Mouse (Mus musculus): ENCODE results near the gene Selenom. TPM values are rescaled to one million over a fixed set of nuclear protein-coding genes. Genes with fewer than 3 reads are reported as not detected.

The Selenom gene
- polyA plus RNA-seq, 1 experiment = 344 TPM

DNA sequence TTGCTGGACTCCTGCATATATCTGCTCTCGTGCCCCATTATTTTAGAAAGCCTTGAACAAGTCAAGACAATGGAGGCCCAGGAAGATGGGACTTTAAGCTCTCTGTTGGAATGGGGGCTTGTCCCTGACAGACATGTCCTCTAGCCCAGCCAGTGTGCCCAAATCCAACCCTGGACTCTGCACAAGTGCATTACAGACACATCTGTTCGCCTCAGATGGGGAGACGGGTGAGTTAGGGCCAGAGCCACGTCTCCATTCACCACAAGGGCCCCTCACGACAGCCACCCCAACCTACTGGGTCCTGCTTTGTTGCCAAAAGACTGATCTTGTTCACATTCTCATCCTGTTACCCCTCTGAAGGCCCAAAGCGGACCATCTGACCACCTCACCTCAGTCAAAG is 13.7 kb downstream of the Selenom start:
- no peak for DNase-seq (ENCODE audit: extremely low spot score in 1 of 2, low spot score in 1 of 2)

DNA sequence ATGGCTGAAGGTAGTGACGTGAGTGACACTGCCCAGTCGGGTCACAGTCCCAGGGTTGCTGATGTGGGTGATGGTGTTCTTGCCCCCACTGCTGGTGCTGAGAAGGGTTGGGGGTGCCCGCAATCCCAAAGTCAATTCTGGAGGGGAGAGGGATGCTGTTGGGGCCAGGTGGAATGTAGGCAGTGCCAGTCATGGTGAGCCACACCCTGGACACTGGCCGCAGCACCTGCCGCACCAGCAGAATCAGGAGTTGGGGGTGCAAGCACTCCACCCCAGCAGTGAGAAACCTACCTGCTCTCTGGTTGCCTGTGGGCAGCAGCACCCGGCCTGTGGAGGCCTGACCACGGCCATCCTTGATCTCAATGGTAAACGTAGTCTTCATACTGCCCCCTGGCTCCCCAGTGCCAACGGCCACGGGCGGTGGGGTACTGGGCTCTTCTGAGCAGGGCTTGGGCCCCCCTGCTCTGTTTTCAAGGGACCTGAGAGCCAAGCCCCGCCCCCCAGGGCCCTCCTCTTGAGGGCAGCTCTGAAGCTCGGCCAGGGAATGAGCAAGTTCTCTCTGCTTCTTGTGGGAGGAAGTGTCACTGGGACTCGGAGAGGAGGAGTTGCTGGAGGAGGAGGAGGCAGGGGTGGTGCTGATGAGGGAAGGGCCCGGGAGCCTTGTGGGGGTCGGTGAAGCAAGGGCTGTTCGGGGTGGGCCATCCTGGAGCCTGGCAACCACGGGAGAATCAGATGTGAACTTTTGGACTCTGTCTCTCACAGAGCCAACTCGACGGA is 15.2 kb downstream of the Selenom start:
- no peak for DNase-seq (ENCODE audit: extremely low spot score in 1 of 2, low spot score in 1 of 2)

DNA sequence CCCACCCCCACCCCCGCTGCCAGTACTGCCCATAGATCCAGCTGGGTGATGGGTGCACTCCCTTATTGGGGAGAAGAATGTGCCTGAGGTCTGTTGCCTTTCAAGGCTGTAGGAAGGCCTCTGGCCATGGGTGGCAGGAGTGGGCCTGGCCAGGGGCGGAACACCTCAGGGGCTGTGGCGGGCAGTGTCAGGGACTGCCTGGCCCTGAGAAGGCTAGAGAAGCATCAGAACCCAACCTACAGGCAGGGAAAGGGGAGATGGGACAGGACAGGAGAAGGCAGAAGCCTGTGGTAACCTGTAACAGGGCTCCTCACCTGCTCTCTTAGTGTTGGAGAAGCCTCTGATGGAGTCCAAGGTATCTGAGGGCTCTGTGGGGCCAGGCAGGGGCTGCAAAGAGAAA is 16.2 kb downstream of the Selenom start:
- DNase-seq (ENCODE audit: extremely low spot score in 1 of 2, low spot score in 1 of 2) = no peak

DNA sequence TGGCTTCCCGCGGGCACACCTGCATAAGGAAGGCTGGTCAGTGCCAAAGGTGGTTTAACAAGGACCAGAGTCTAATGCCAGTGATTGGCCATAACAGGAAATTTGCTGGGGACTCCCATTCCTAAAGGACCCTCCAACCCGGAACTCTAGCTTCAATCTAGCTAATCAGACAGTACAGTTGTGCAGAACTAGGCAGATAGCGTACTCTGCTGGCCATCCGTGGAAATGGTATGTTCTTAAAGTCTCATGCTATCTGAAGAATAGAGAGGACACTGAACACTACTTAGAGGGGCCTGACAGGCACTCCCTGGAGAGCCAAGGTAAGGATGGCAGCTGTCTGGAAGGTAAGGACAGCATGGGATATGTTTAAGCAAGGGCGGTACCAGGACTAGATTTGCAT is 17.1 kb downstream of the Selenom start:
- no peak for DNase-seq (ENCODE audit: extremely low spot score in 1 of 2, low spot score in 1 of 2)

DNA sequence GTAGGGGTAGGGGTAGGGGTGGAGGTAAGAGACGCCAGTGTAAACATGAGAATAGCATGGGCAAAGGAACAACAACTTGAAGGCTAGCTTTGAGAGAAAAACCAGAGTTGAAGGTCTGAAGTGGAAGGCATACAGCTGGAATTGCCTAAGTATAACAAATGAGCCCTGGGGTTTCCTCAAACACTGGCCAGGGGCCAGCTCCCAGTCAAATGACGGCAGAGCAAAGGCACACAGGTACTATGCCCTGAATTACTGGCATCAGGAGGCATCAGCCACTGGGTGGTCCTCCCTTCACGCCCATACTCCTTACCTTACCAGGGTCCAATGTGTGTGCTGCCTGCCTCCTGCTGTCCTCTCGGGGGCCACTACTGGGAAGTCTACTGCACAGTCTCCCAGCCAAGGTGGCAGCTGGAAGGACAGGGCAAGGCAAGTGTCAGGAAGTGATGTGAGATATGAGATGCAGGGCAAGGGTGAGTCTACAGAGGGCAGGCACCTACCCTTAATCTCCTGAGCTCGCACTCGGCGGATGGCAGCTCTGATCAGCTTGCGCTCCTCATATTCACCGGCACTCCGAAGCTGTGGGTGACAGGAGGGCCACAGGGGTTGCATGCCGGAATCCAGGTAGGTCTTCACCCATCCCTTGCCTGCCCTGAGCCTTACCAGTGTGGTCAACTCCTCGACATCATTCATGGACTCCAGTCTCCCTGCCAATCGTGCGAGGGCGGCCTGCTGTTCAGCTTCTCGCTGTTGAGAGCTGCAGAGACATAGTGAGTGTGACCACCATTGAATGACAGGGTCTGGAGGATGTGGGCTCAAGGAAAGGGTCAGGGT is 17.8 kb downstream of the Selenom start:
- no peak for DNase-seq (ENCODE audit: extremely low spot score in 1 of 2, low spot score in 1 of 2)

DNA sequence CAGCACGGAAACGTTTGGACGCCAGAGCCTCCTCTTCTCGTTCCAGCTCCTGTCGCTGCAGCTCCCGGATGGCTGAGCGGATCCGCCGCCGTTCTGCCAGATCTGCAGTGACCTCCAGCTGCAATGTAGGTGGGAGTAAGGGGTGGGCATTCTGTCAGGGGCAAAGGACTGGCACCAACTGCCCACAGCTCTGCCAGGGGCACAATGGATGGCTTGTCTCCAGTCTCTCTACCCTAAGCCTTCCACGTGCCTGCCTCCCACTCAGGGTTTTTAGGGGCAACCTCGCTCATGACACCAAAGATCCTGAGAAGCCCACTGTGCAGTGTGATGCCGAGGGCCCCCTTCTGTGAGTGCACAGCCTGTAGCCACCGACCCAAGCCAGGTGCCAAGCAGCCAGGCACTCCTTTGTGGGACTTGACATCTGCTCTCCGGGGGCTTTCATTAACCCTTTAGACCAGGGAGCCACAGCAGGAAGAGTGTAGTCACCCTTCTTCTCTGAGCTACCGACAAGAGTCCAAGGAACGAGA is 19.0 kb downstream of the Selenom start:
- DNase-seq (ENCODE audit: extremely low spot score in 1 of 2, low spot score in 1 of 2) = no peak

DNA sequence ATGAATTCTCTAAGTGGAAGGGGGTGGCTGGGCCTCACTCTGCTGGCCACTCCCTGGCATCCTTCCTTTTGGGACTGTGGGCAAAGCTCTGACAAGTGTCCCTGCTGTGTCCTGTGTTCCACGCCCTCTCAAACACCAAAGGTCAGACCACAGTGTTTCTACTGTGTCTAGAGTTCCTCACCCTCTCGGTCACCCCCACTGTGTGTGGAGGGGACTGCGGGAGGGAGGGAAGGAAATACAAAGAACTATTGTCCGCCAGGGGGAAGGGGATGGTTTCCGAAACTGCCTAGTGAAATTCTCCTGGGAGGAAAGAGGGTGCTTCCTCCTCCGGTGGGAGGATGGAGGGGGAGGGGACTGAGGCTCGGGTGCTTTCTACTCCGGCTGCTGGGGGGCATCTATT is 20.5 kb downstream of the Selenom start:
- DNase-seq (ENCODE audit: extremely low spot score in 1 of 2, low spot score in 1 of 2) = no peak

DNA sequence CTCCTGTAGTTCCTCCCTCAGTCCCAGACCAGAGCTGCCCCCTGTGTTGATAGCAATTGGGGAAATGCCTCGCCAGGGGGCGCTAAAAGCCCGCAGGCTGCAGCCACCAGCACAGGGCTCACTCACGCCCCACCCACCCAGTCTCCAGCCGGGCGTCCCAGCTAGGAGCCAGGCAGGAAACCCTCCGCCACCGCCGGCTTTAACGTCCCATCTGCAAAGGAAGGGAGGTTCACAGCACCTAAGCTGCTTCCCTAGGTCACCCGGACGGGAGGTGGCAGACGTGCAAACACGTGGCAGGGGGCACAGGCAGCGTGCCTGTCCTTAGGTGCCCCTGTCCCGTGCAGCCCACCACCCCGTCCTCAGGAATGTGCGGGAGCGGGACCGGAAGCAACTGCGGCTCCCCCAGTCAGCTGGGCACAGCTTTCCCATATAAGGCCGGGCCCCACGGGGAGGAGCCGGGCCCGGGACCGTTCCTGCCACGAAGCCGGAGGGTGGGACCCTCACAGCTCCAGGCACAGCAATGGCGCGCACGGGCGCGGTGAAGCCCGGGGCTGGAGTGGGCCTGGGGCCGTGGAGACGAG is 21.0 kb downstream of the Selenom start:
- peak; percentile 80 to 97 for DNase-seq (ENCODE audit: extremely low spot score in 1 of 2, low spot score in 1 of 2)

DNA sequence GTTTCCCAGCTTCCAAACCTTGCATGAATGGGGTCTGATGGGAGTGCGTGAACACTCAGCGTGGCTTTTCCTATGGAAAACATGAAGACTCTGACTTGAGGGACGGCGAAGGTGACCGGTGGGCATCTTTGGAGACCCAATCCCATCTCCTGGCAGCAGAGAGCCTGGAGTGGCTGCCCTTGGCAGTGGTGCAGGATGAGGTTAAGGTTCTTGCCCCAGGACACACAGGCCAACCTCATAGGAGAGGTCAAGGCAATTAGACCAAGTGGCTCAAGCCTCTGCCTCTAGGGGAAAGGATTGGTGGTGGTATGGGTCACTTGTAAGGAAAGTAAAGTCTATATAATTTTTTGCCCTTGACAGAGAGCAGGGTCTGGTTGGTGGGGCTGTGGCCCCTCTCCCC is 21.6 kb downstream of the Selenom start:
- DNase-seq (ENCODE audit: extremely low spot score in 1 of 2, low spot score in 1 of 2) = no peak

DNA sequence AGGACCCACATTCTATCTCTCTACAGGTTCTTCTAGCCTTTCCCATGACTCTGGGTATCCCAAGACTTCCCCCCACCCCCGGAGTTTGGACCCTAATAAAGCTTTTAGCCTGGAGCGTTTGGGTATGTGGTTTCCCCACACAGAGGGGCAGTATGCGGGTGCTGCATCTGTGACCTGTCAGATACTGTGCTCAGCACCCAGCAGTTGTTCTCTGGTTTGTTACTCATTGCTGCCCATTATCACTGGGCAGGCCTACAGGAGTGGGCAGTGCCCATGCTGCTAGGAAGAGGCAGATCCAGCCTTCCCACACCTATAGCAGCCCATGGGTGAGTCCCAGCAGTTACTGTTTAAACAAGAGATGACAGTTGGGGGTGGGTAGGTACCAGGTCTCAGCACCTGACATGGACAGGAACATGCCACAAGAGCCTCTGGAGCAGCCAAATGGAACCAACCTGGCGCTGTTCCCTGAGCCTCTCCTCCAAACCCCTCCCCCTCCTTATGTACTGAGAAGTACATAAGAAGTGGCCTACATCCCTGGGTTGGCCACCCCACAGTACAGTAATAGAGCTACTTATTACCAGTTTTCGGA is 22.4 kb downstream of the Selenom start:
- DNase-seq (ENCODE audit: extremely low spot score in 1 of 2, low spot score in 1 of 2) = no peak

DNA sequence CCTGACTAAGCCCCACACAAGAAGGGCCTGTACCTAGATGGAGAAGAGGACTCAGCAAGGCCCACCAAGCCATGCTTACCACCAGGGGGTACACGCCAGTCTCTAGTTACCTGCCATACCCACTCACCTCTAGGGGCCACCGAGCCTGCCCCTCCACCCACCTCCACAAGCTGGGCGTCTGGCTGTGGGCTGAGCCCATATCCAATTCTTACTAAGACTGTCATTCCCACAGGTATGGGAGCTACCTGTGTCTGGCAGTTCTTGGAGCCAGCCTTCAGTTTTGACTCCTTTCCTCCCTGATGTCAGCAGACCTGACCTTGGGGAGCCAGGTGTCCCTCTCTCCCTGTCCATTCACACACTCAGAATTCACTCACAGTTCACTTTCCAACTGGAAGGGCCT is 23.2 kb downstream of the Selenom start:
- no peak for DNase-seq (ENCODE audit: extremely low spot score in 1 of 2, low spot score in 1 of 2)

DNA sequence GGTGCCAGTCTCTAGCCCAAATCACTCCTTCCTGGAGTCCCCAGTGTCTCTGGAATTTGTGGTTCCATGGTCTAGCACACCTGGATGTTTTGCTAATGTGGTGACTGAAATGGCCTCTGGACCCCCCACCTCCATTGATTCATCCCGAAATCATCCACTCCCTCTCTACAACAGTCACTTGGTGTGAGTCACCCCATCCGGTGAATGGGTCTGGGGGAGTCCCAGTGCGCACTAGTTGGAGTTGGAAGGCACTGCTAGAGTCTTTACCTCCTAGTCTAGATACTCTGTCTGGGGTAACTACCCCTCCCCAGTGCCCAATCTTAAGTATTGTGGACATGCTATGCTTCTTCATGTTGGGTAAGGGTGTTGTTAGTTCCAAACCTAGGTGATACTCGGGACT is 23.9 kb downstream of the Selenom start:
- no peak for DNase-seq (ENCODE audit: extremely low spot score in 1 of 2, low spot score in 1 of 2)

DNA sequence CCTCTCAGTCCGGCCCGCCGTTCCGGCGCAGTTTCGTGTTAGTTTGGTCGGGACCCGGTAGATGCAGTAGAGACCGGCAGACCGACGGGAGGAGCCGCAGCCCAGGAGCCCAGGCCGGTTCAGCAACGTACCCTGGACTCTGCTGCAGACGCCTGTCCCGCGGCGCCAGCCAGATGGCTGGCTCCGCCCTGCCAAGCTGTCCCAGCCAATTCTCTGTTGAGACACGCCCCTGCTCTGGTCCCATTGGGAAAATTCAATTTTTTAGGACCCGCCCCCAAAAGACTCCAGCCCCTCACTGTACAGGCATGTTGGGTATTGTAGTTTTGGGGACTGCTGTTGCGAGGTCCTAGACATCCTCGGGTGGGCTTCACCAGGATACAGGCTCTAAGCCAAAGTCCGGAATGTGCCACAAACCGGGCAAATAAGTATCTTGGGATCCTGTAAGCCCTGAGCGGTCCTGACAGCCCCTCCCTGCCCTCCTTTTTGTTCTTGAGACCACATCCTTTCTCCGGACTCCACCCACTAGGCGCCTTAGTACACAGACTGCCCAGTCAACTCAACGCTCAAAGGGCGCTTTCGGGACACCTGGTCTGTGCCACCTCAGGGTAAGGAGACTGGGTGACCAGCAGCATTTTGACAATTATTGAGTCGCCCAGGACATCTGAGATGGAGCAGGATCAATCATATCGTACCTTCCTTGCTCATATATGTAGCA is 24.8 kb downstream of the Selenom start:
- DNase-seq (ENCODE audit: extremely low spot score in 1 of 2, low spot score in 1 of 2) = peak; percentile 85 to 93

DNA sequence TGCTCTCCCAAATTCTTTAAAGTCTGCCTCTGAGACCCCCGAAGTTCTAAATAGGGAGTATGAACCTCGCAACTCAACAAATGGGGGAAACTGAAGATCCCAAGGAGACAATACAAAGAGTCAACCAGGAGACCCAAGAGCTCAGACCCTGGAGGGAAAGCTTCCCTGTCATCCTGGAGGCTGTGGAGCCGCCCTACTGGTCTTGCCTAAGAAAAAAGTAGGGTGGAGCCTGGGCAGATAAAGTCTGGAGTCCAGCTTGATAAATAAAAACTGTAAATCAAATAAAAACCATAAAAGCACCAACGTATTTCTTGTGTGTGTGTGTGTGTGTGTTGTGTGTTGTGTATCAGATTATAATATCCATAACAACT is 25.3 kb downstream of the Selenom start:
- DNase-seq (ENCODE audit: extremely low spot score in 1 of 2, low spot score in 1 of 2) = no peak

DNA sequence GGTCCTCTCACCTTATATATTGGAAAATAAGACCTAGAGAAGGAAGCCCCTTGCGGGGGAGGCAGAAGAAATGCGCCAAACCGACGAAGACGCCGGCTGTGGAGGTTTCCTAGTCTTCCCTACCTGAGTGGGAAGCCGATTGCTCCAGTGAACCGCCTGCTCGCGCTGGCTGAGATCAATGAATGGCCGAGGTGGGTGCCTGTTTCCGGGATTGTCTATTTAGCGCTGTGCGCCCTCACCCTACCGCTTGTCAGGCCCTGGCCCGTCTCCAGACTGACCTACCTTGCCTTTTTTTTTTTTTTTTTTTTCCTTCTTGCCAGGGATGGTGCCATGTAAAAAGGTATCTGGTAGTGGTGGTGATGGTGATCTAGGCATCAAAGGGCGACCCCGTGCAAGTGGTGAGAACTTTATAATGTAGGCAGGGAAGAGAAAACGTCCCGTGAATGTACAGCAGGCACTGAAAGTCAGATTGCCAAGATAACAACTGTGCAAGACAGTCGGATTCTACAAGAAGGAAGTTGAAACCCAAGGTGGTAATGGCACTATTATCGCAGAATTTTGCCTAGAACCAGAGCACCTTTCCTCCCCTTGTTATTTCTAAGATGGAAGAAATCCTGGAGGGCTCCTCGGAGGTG is 26.1 kb downstream of the Selenom start, which contains the start of gene Smtn:
Smtn (minus strand) TSS at position 162 of the 635 bp plus-strand sequence.
- DNase-seq (ENCODE audit: extremely low spot score in 1 of 2, low spot score in 1 of 2) = no peak

DNA sequence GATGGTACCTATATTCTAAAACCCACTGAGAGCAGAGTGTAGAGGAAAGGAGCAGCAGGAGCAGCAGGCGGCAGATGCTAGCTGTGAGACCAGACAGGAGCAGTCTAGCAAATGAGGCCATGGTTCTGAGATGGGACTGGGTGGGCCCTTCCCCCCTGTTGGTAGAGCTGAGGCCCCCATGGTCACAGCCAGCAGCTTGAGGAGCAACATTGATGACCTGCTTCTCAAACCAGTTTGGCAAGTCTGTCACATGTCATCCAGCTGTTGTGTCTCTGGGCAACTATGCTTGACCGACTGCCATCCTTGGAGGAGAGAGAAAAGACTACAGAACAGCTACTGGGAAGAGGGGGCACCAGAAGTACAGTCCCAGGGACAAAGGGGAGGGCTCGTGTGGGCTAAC is 27.4 kb downstream of the Selenom start:
- DNase-seq (ENCODE audit: extremely low spot score in 1 of 2, low spot score in 1 of 2) = no peak

DNA sequence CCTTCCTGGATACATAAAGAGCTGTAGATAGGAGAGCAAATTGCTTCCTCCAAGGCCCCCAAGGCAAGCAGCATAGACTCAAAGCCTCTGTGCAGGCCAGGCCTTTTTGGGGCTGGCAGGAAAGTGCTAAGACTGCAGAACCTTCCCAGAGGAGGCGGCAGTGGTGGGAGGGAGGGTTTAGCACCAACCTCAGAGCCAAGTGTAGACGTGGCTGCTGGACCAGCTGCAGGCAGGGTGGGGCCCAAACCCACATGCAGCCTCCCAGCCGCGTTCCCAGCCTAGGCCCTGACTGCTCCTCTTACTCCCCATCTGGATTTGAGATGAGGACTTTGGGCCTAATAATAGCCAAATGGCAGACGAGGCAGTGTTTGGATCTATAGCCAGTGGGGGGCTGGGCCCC is 28.5 kb downstream of the Selenom start:
- DNase-seq (ENCODE audit: extremely low spot score in 1 of 2, low spot score in 1 of 2) = peak in 1 of 2 experiments; percentile 48

DNA sequence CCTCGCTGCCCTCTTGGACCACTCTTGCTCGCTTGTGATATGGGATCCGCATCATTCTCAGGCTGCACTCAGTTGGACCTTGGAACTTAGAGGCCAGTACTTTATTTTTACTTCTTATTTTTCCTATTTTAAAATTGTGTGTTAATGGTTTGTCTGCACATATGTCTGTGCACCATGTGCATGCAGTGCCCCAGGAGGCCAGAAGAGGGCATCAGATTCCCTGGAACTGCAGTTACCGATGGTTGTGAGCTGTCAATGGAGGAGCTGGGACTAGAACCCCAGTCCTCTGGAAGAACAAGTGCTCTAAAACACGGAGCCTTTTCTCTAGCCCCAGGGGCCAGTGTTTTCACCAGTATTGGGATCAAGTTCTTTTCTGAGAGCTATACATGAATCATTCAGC is 29.9 kb downstream of the Selenom start:
- no peak for DNase-seq (ENCODE audit: extremely low spot score in 1 of 2, low spot score in 1 of 2)

DNA sequence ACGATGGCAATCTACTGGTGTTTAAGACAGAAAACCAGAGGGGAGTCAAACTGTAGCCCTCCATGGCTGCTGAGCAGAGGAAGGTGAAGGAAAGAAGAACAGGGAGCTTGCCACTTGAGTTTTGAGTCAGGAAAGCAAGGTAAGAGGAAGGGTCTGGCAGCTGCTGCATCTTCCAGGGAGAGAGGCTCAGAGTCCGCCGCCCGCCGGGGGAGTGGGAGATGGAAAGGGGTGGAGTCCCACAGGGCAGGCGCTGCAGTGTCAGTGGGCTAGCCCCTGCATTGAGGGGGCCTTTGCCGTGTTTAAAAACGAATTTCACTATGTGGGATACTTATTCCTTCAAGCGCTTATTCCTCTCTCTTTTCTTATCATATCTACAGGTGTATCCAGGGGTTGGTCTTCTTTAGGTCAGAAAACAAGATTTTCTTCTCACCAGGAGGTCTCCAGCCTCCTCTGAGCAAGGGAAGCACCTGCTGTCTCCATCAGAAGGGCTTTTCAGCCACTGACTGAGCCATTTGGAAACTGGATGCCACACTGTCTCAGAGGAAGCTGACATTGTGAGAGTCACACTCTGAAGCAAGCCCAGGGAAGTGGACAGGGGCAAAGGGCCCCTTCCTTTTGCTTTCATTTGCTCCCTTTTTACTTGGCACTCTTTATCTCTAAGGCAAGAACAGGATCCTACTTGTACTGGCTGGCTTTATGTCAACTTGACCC is 31.2 kb downstream of the Selenom start:
- DNase-seq (ENCODE audit: extremely low spot score in 1 of 2, low spot score in 1 of 2) = no peak

Measured in frontal cortex, adult 2 months (tissue).